Mouse (Mus musculus): ENCODE measurements around the gene Cdkn2aip. TPM values are rescaled to one million over a fixed set of nuclear protein-coding genes. Genes with fewer than 3 reads are reported as not detected.
A peak's percentile ranks its signal among the peaks of the same experiment; 100 is the strongest.

Gene Cdkn2aip
- polyA plus RNA-seq (2015; fragmentation: Nextera tagmentation; extraction: Ambion mirVana): 26.9 and 27.4 TPM in 2 replicates

GRCm38 (mm10) chr8:47713761-47714745 lies at the start of gene Cdkn2aip:
TSS of gene Cdkn2aip (minus strand) at chr8:47713932.
- Histone ChIP-seq H3K36me3 (peaks cover 16% of the 10 kb centered on the region), H3K4me1 (peaks cover 26% of the 10 kb centered on the region), H3K27ac (replicated peaks) (peak within 1 kb of the TSS; percentile 97), H3K9ac (replicated peaks) (peak within 1 kb of the TSS; percentile 83), H3K4me2 (peak within 1 kb of the TSS; percentile 78), H3K27me3 (replicated peaks) (no peaks in the 10 kb centered on the region), H3K4me3 (replicated peaks) (peak within 1 kb of the TSS; percentile 89), H3K9me3 (replicated peaks) (no peaks in the 10 kb centered on the region)
- peak; percentile 94 for ATAC-seq (ENCODE audit: low FRiP score)
- WGBS: under 1% methylated on average over 102 of the region's 114 CpGs

- ATAC-seq (ENCODE audit: low FRiP score): no peak
- H3K27me3 ChIP-seq (replicated peaks): 0 out of 2 replicates have a peak, but pooled peaks cover 5% of the 10 kb centered on the region
- H3K4me3 ChIP-seq (replicated peaks): 0 out of 2 replicates have a peak overlapping the region, but pooled peaks have one; percentile 13
- no peak overlapping the region for H3K27ac ChIP-seq (replicated peaks)
- H3K9me3 ChIP-seq (replicated peaks): no peaks in the 10 kb centered on the region
- peaks cover 16% of the 10 kb centered on the region for H3K4me1 ChIP-seq
- H3K36me3 ChIP-seq: no peaks in the 10 kb centered on the region
- no peak overlapping the region for H3K9ac ChIP-seq (replicated peaks)
- peak overlapping the region; percentile 47 for H3K4me2 ChIP-seq
- WGBS: 28% methylated on average over 9 of the region's 9 CpGs
These were observed 49.5 kb upstream of the Cdkn2aip start for GRCm38 (mm10) chr8:47763194-47763593.

GRCm38 (mm10) chr8:47760685-47761084 lies 47.0 kb upstream of the Cdkn2aip start:
- Histone ChIP-seq H3K4me2 (no peak overlapping the region), H3K4me1 (peaks cover 16% of the 10 kb centered on the region), H3K4me3 (replicated peaks) (no peak overlapping the region), H3K9me3 (replicated peaks) (no peaks in the 10 kb centered on the region), H3K27ac (replicated peaks) (no peak overlapping the region), H3K27me3 (replicated peaks) (0 out of 2 replicates have a peak, but pooled peaks cover 3% of the 10 kb centered on the region), H3K9ac (replicated peaks) (no peak overlapping the region), H3K36me3 (no peaks in the 10 kb centered on the region)
- WGBS: 68% methylated on average over 11 of the region's 11 CpGs
- ATAC-seq (ENCODE audit: low FRiP score): no peak

- Histone ChIP-seq H3K4me1 (peaks cover 16% of the 10 kb centered on the region), H3K4me3 (replicated peaks) (no peak overlapping the region), H3K9ac (replicated peaks) (no peak overlapping the region), H3K4me2 (no peak overlapping the region), H3K27me3 (replicated peaks) (0 out of 2 replicates have a peak, but pooled peaks cover 3% of the 10 kb centered on the region), H3K9me3 (replicated peaks) (no peaks in the 10 kb centered on the region), H3K36me3 (no peaks in the 10 kb centered on the region), H3K27ac (replicated peaks) (no peak overlapping the region)
- ATAC-seq (ENCODE audit: low FRiP score): no peak
- 62% methylated on average over 4 of the region's 4 CpGs for WGBS
These were observed 46.5 kb upstream of the Cdkn2aip start for GRCm38 (mm10) chr8:47760186-47760585.

GRCm38 (mm10) chr8:47753121-47753520 lies 39.4 kb upstream of the Cdkn2aip start:
- no peak overlapping the region for H3K4me2 ChIP-seq
- H3K27ac ChIP-seq (replicated peaks): no peak overlapping the region
- no peak overlapping the region for H3K9ac ChIP-seq (replicated peaks)
- no peaks in the 10 kb centered on the region for H3K36me3 ChIP-seq
- 95% methylated on average over 3 of the region's 3 CpGs for WGBS
- no peak overlapping the region for H3K4me3 ChIP-seq (replicated peaks)
- H3K27me3 ChIP-seq (replicated peaks): no peaks in the 10 kb centered on the region
- ATAC-seq (ENCODE audit: low FRiP score): no peak
- H3K9me3 ChIP-seq (replicated peaks): no peaks in the 10 kb centered on the region
- no peaks in the 10 kb centered on the region for H3K4me1 ChIP-seq

GRCm38 (mm10) chr8:47750096-47750495 lies 36.4 kb upstream of the Cdkn2aip start:
- H3K4me2 ChIP-seq: no peak overlapping the region
- no peak overlapping the region for H3K27ac ChIP-seq (replicated peaks)
- H3K4me3 ChIP-seq (replicated peaks): no peak overlapping the region
- no peak overlapping the region for H3K9ac ChIP-seq (replicated peaks)
- WGBS: 51% methylated on average over 14 of the region's 14 CpGs
- H3K27me3 ChIP-seq (replicated peaks): no peaks in the 10 kb centered on the region
- no peak for ATAC-seq (ENCODE audit: low FRiP score)
- H3K4me1 ChIP-seq: no peaks in the 10 kb centered on the region
- no peaks in the 10 kb centered on the region for H3K9me3 ChIP-seq (replicated peaks)
- H3K36me3 ChIP-seq: no peaks in the 10 kb centered on the region

GRCm38 (mm10) chr8:47749491-47749890 lies 35.8 kb upstream of the Cdkn2aip start:
- no peak overlapping the region for H3K27ac ChIP-seq (replicated peaks)
- no peak for ATAC-seq (ENCODE audit: low FRiP score)
- 77% methylated on average over 8 of the region's 8 CpGs for WGBS
- H3K4me1 ChIP-seq: no peaks in the 10 kb centered on the region
- no peaks in the 10 kb centered on the region for H3K27me3 ChIP-seq (replicated peaks)
- no peaks in the 10 kb centered on the region for H3K36me3 ChIP-seq
- H3K4me3 ChIP-seq (replicated peaks): no peak overlapping the region
- H3K9ac ChIP-seq (replicated peaks): no peak overlapping the region
- H3K9me3 ChIP-seq (replicated peaks): no peaks in the 10 kb centered on the region
- no peak overlapping the region for H3K4me2 ChIP-seq

GRCm38 (mm10) chr8:47746304-47746703 lies 32.6 kb upstream of the Cdkn2aip start:
- H3K27me3 ChIP-seq (replicated peaks): no peaks in the 10 kb centered on the region
- ATAC-seq (ENCODE audit: low FRiP score): no peak
- peaks cover 6% of the 10 kb centered on the region; the same call in 1 of the 2 replicates for H3K4me1 ChIP-seq
- H3K4me2 ChIP-seq: no peak overlapping the region
- H3K36me3 ChIP-seq: no peaks in the 10 kb centered on the region
- no peak overlapping the region for H3K27ac ChIP-seq (replicated peaks)
- H3K9ac ChIP-seq (replicated peaks): no peak overlapping the region
- H3K9me3 ChIP-seq (replicated peaks): no peaks in the 10 kb centered on the region
- 59% methylated on average over 12 of the region's 12 CpGs for WGBS
- no peak overlapping the region for H3K4me3 ChIP-seq (replicated peaks)

- WGBS: 18% methylated on average over 6 of the region's 6 CpGs
- H3K4me2 ChIP-seq: no peak overlapping the region
- no peaks in the 10 kb centered on the region for H3K9me3 ChIP-seq (replicated peaks)
- no peak for ATAC-seq (ENCODE audit: low FRiP score)
- H3K4me1 ChIP-seq: peaks cover 6% of the 10 kb centered on the region; the same call in 1 of the 2 replicates
- H3K4me3 ChIP-seq (replicated peaks): no peak overlapping the region
- no peak overlapping the region for H3K27ac ChIP-seq (replicated peaks)
- no peaks in the 10 kb centered on the region for H3K36me3 ChIP-seq
- no peak overlapping the region for H3K9ac ChIP-seq (replicated peaks)
- H3K27me3 ChIP-seq (replicated peaks): no peaks in the 10 kb centered on the region
These were observed 32.1 kb upstream of the Cdkn2aip start for GRCm38 (mm10) chr8:47745848-47746247.

- 69% methylated on average over 9 of the region's 9 CpGs for WGBS
- H3K9ac ChIP-seq (replicated peaks): no peak overlapping the region
These were observed 31.1 kb upstream of the Cdkn2aip start for GRCm38 (mm10) chr8:47744803-47745202.

GRCm38 (mm10) chr8:47743419-47743818 lies 29.7 kb upstream of the Cdkn2aip start:
- Histone ChIP-seq H3K9ac (replicated peaks) (no peak overlapping the region), H3K36me3 (no peaks in the 10 kb centered on the region), H3K27ac (replicated peaks) (no peak overlapping the region), H3K4me1 (peaks cover 15% of the 10 kb centered on the region), H3K4me3 (replicated peaks) (no peak overlapping the region), H3K9me3 (replicated peaks) (no peaks in the 10 kb centered on the region), H3K4me2 (peak overlapping the region; percentile 44), H3K27me3 (replicated peaks) (no peaks in the 10 kb centered on the region)
- WGBS: 6% methylated on average over 11 of the region's 11 CpGs
- ATAC-seq (ENCODE audit: low FRiP score): peak; percentile 77

More at GRCm38 (mm10) chr8:47744803-47745202, 31.1 kb upstream of the Cdkn2aip start:
- Histone ChIP-seq H3K4me1 (peaks cover 14% of the 10 kb centered on the region), H3K27ac (replicated peaks) (no peak overlapping the region), H3K27me3 (replicated peaks) (no peaks in the 10 kb centered on the region), H3K36me3 (no peaks in the 10 kb centered on the region), H3K4me3 (replicated peaks) (no peak overlapping the region), H3K9me3 (replicated peaks) (no peaks in the 10 kb centered on the region), H3K4me2 (no peak overlapping the region)
- ATAC-seq (ENCODE audit: low FRiP score): no peak

- WGBS: 40% methylated on average over 8 of the region's 8 CpGs
These were observed 29.3 kb upstream of the Cdkn2aip start for GRCm38 (mm10) chr8:47742992-47743391.

More at GRCm38 (mm10) chr8:47742992-47743391, 29.3 kb upstream of the Cdkn2aip start:
- Histone ChIP-seq H3K27ac (replicated peaks) (no peak overlapping the region), H3K4me1 (peaks cover 15% of the 10 kb centered on the region), H3K27me3 (replicated peaks) (no peaks in the 10 kb centered on the region), H3K9ac (replicated peaks) (no peak overlapping the region), H3K9me3 (replicated peaks) (no peaks in the 10 kb centered on the region), H3K4me3 (replicated peaks) (no peak overlapping the region), H3K36me3 (no peaks in the 10 kb centered on the region), H3K4me2 (peak overlapping the region; percentile 44)
- ATAC-seq (ENCODE audit: low FRiP score): no peak
